Mouse (Mus musculus): Measurements from ENCODE around the gene Ssr2.

- TF ChIP-seq CTCF (IDR thresholded peaks at IDR 0.05) (no peak), POLR2A (IDR thresholded peaks at IDR 0.05; ENCODE audit: insufficient read depth, low read depth, low read length) (no peak), EP300 (IDR thresholded peaks at IDR 0.05; ENCODE audit: insufficient read depth, low read depth, low read length) (no peak)
Measured at GRCm38 (mm10) chr3:88539397-88539796, 36.3 kb upstream of the Ssr2 start.

All from heart, adult 2 months (tissue).